Mouse (Mus musculus): ENCODE data around the gene Myl12a. TPM values are rescaled to one million over a fixed set of nuclear protein-coding genes. Genes with fewer than 3 reads are reported as not detected.

Gene Myl12a
- polyA plus RNA-seq (2015; fragmentation: Nextera tagmentation; extraction: Ambion mirVana) = 728 and 793 TPM in 2 replicates

DNA sequence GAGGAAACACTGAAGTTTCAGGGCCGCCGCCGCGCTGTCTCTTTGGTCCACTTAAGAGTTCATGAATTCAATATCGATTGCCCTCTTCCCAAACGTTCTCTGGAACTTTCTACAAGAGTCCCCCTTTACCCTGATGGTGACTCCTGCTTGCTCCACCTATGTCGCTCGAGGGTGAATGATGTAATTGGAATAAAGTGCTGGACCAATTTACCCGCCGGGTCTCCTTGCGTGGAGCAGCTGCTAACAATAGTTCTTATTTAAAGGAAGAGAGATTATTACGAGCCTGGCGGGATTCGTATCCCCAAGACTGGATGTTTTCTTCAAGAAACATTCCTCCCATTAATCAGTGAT is at the start of gene Myl12a:
Myl12a (minus strand) TSS at position 135 of the 351 bp plus-strand sequence.
- peak within 1 kb of the TSS; percentile 100 for H3K27ac ChIP-seq (replicated peaks)
- H3K4me2 ChIP-seq = peak within 1 kb of the TSS; percentile 79
- no peaks in the 10 kb centered on the region for H3K27me3 ChIP-seq (replicated peaks)
- no peaks in the 10 kb centered on the region; the same call in 1 of the 2 replicates for H3K9me3 ChIP-seq
- H3K4me1 ChIP-seq = peaks cover 43% of the 10 kb centered on the region
- H3K36me3 ChIP-seq = peaks cover 10% of the 10 kb centered on the region
- peak within 1 kb of the TSS; percentile 100 for H3K9ac ChIP-seq
- no peak for ATAC-seq (ENCODE audit: extremely low read depth, insufficient number of reproducible peaks, low FRiP score, low TSS enrichment)
- 4% methylated on average over 14 of the region's 14 CpGs for WGBS
- H3K4me3 ChIP-seq = peak within 1 kb of the TSS; percentile 95

GRCm38 (mm10) chr17:71049292-71049691 is 46.6 kb upstream of the Myl12a start:
- H3K4me1 ChIP-seq = no peaks in the 10 kb centered on the region
- H3K4me2 ChIP-seq = no peak overlapping the region
- no peaks in the 10 kb centered on the region for H3K9me3 ChIP-seq
- peaks cover 87% of the 10 kb centered on the region for H3K36me3 ChIP-seq
- no peaks in the 10 kb centered on the region for H3K27me3 ChIP-seq (replicated peaks)
- no peak for ATAC-seq (ENCODE audit: extremely low read depth, insufficient number of reproducible peaks, low FRiP score, low TSS enrichment)
- no peak overlapping the region for H3K27ac ChIP-seq (replicated peaks)
- H3K9ac ChIP-seq = no peak overlapping the region
- no peak overlapping the region for H3K4me3 ChIP-seq
- 83% methylated on average over 8 of the region's 8 CpGs for WGBS

DNA sequence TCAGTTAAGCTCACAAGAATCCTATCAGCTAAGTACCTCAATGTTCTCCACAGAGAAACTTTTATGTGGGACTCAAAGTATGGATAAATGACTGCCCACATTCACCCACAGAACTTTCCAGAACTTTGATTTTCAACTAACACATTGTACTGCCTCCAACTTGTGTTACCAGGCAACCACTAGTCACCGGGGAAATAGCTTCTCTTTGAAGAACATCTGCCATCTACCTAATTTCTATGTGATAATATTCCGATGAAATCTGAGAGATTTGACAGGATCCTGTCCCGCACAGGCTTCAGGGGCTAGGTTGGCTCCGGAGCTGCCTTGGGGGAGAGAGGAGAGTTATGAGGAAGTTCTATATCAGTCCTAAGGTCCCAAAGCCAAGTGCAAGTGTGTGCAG is 44.2 kb upstream of the Myl12a start:
- 84% methylated on average over 4 of the region's 4 CpGs for WGBS
- Histone ChIP-seq H3K9ac (no peak overlapping the region), H3K4me2 (no peak overlapping the region), H3K27me3 (replicated peaks) (no peaks in the 10 kb centered on the region), H3K9me3 (no peaks in the 10 kb centered on the region), H3K27ac (replicated peaks) (no peak overlapping the region), H3K36me3 (peaks cover 86% of the 10 kb centered on the region), H3K4me3 (no peak overlapping the region), H3K4me1 (no peaks in the 10 kb centered on the region)
- no peak for ATAC-seq (ENCODE audit: extremely low read depth, insufficient number of reproducible peaks, low FRiP score, low TSS enrichment)

GRCm38 (mm10) chr17:71045591-71045990 is 42.9 kb upstream of the Myl12a start:
- peaks cover 89% of the 10 kb centered on the region for H3K36me3 ChIP-seq
- 82% methylated on average over 9 of the region's 9 CpGs for WGBS

DNA sequence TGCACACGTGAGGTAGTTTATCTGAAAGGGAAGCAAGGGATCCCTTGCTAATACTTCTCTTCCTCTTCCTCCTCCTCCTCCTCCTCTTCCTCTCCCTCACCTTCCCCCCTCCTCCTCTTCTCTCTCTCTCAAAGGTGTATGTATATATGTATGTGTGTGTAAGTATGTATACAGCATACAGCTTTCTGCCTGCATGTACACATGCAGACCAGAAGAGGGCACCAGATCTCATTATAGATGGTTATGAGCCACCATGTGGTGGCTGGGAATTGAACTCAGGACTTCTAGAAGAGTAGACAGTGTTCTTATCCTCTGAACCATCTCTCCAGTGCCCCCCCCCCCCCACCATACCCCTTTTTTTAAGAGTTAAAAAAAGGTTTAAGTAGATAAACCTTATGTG is 40.0 kb upstream of the Myl12a start:
- Histone ChIP-seq H3K36me3 (peaks cover 89% of the 10 kb centered on the region), H3K4me1 (peaks cover 29% of the 10 kb centered on the region), H3K9ac (no peak overlapping the region), H3K27me3 (replicated peaks) (no peaks in the 10 kb centered on the region), H3K4me3 (no peak overlapping the region), H3K27ac (replicated peaks) (no peak overlapping the region), H3K4me2 (no peak overlapping the region), H3K9me3 (no peaks in the 10 kb centered on the region)
- ATAC-seq (ENCODE audit: extremely low read depth, insufficient number of reproducible peaks, low FRiP score, low TSS enrichment) = no peak
- WGBS = 73% methylated on average over 1 of the region's 1 CpGs

More at GRCm38 (mm10) chr17:71045591-71045990, 42.9 kb upstream of the Myl12a start:
- Histone ChIP-seq H3K9me3 (no peaks in the 10 kb centered on the region), H3K4me1 (peaks cover 2% of the 10 kb centered on the region; the same call in 1 of the 2 replicates), H3K27me3 (replicated peaks) (no peaks in the 10 kb centered on the region), H3K27ac (replicated peaks) (no peak overlapping the region), H3K4me2 (no peak overlapping the region), H3K9ac (no peak overlapping the region), H3K4me3 (no peak overlapping the region)
- no peak for ATAC-seq (ENCODE audit: extremely low read depth, insufficient number of reproducible peaks, low FRiP score, low TSS enrichment)

GRCm38 (mm10) chr17:71040582-71040880 is 37.9 kb upstream of the Myl12a start:
- no peak for ATAC-seq (ENCODE audit: extremely low read depth, insufficient number of reproducible peaks, low FRiP score, low TSS enrichment)
- H3K4me1 ChIP-seq = peaks cover 29% of the 10 kb centered on the region

GRCm38 (mm10) chr17:71039851-71040581 is 37.3 kb upstream of the Myl12a start:
- ATAC-seq (ENCODE audit: extremely low read depth, insufficient number of reproducible peaks, low FRiP score, low TSS enrichment) = no peak
- H3K36me3 ChIP-seq = peaks cover 90% of the 10 kb centered on the region
- 35% methylated on average over 12 of the region's 12 CpGs for WGBS
- H3K4me1 ChIP-seq = peaks cover 29% of the 10 kb centered on the region
- no peak overlapping the region for H3K4me2 ChIP-seq
- no peaks in the 10 kb centered on the region for H3K9me3 ChIP-seq
- peak overlapping the region; percentile 59 for H3K27ac ChIP-seq (replicated peaks)
- no peak overlapping the region for H3K4me3 ChIP-seq
- H3K9ac ChIP-seq = no peak overlapping the region
- no peaks in the 10 kb centered on the region for H3K27me3 ChIP-seq (replicated peaks)

More at GRCm38 (mm10) chr17:71040582-71040880, 37.9 kb upstream of the Myl12a start:
- Histone ChIP-seq H3K4me3 (no peak overlapping the region), H3K27ac (replicated peaks) (peak overlapping the region; percentile 59; the same call in 1 of the 2 replicates), H3K36me3 (peaks cover 90% of the 10 kb centered on the region), H3K9ac (no peak overlapping the region), H3K27me3 (replicated peaks) (no peaks in the 10 kb centered on the region), H3K9me3 (no peaks in the 10 kb centered on the region), H3K4me2 (no peak overlapping the region)
- WGBS = 37% methylated on average over 5 of the region's 5 CpGs

GRCm38 (mm10) chr17:71038812-71039211 is 36.1 kb upstream of the Myl12a start:
- Histone ChIP-seq H3K4me1 (peaks cover 34% of the 10 kb centered on the region), H3K4me2 (no peak overlapping the region), H3K9me3 (no peaks in the 10 kb centered on the region), H3K27me3 (replicated peaks) (no peaks in the 10 kb centered on the region), H3K27ac (replicated peaks) (peak overlapping the region; percentile 10), H3K9ac (0 out of 2 replicates have a peak overlapping the region, but pooled peaks have one; percentile 1), H3K4me3 (no peak overlapping the region), H3K36me3 (peaks cover 86% of the 10 kb centered on the region)
- 51% methylated on average over 5 of the region's 5 CpGs for WGBS
- ATAC-seq (ENCODE audit: extremely low read depth, insufficient number of reproducible peaks, low FRiP score, low TSS enrichment) = no peak

DNA sequence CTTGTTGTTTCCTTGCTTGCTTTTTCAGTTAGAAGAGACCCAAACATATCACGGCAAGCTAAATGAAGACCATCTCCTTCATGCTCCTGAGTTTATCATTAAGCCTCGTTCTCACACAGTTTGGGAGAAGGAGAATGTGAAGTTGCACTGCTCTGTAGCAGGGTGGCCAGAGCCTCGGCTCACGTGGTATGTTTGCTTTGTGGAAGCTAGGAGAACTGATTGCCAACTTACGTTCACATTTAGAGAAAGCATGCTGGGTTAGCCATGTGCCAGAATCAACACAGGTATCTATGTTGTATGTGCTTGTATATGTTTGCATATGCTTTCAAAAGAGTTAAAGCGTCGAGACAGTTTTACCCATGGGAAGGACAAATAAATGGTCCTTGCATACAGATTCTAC is 34.5 kb upstream of the Myl12a start:
- H3K9ac ChIP-seq = no peak overlapping the region
- H3K4me2 ChIP-seq = no peak overlapping the region
- H3K27ac ChIP-seq (replicated peaks) = no peak overlapping the region
- 74% methylated on average over 7 of the region's 7 CpGs for WGBS
- H3K36me3 ChIP-seq = peaks cover 80% of the 10 kb centered on the region
- H3K27me3 ChIP-seq (replicated peaks) = no peaks in the 10 kb centered on the region
- H3K4me1 ChIP-seq = peaks cover 34% of the 10 kb centered on the region
- no peaks in the 10 kb centered on the region for H3K9me3 ChIP-seq
- no peak for ATAC-seq (ENCODE audit: extremely low read depth, insufficient number of reproducible peaks, low FRiP score, low TSS enrichment)
- no peak overlapping the region for H3K4me3 ChIP-seq

- Histone ChIP-seq H3K27me3 (replicated peaks) (no peaks in the 10 kb centered on the region), H3K27ac (replicated peaks) (no peak overlapping the region), H3K36me3 (peaks cover 72% of the 10 kb centered on the region), H3K9ac (no peak overlapping the region), H3K9me3 (no peaks in the 10 kb centered on the region), H3K4me1 (peaks cover 21% of the 10 kb centered on the region), H3K4me2 (no peak overlapping the region), H3K4me3 (no peak overlapping the region)
- 39% methylated on average over 5 of the region's 5 CpGs for WGBS
- ATAC-seq (ENCODE audit: extremely low read depth, insufficient number of reproducible peaks, low FRiP score, low TSS enrichment) = no peak
Measured at GRCm38 (mm10) chr17:71034472-71034871, 31.8 kb upstream of the Myl12a start.

GRCm38 (mm10) chr17:71032719-71033118 is 30.0 kb upstream of the Myl12a start:
- Histone ChIP-seq H3K27me3 (replicated peaks) (no peaks in the 10 kb centered on the region), H3K36me3 (peaks cover 63% of the 10 kb centered on the region), H3K9me3 (no peaks in the 10 kb centered on the region), H3K4me1 (peaks cover 11% of the 10 kb centered on the region), H3K4me3 (no peak overlapping the region), H3K27ac (replicated peaks) (no peak overlapping the region), H3K9ac (no peak overlapping the region), H3K4me2 (no peak overlapping the region)
- 74% methylated on average over 10 of the region's 10 CpGs for WGBS
- no peak for ATAC-seq (ENCODE audit: extremely low read depth, insufficient number of reproducible peaks, low FRiP score, low TSS enrichment)

DNA sequence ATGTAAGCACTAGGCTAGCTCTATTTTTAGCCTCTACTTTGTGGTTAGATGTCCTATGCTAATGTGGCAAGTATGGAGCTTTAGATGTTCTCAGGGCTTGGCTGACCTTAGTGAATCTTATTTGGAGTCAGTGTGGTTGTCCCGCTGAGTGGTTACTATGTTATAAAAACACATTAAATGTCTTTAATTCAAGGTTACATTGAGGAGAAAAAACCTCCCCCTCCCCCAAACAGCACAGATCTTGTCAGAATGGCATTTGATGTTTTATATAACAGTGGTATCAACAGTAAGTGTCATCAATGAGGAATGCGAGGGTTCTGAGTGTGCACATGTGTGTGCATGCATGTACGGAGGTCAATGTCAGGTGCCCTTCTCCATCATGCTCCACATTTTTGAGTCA is 24.5 kb upstream of the Myl12a start:
- Histone ChIP-seq H3K27ac (replicated peaks) (peak overlapping the region; percentile 49), H3K4me3 (no peak overlapping the region), H3K4me1 (peaks cover 57% of the 10 kb centered on the region), H3K4me2 (peak overlapping the region; percentile 38), H3K9me3 (no peaks in the 10 kb centered on the region), H3K27me3 (replicated peaks) (no peaks in the 10 kb centered on the region), H3K36me3 (peaks cover 58% of the 10 kb centered on the region), H3K9ac (no peak overlapping the region)
- no peak for ATAC-seq (ENCODE audit: extremely low read depth, insufficient number of reproducible peaks, low FRiP score, low TSS enrichment)
- WGBS = 72% methylated on average over 3 of the region's 3 CpGs

Measured in heart, embryonic 13.5 days (tissue).